Mouse (Mus musculus) right cerebral cortex, postnatal 36 days (tissue): ENCODE measurements around the gene Auts2.

Source experiments
- DNase-seq, 2 experiments: peaks; one replicate each; pipeline ENCODE4 v3.0.0; 2022; ENCODE audit warnings: low spot score in 2 of 2, mixed read lengths in 1 of 2

Auts2 gene

GRCm38 (mm10) chr5:131801924-131802323, 741.2 kb downstream of the Auts2 start:
- DNase-seq = no peak

GRCm38 (mm10) chr5:131798373-131798772, 744.8 kb downstream of the Auts2 start:
- no peak for DNase-seq

GRCm38 (mm10) chr5:131797044-131797443, 746.1 kb downstream of the Auts2 start:
- no peak for DNase-seq

- peak; percentile 62 to 66 for DNase-seq
These were observed 748.6 kb downstream of the Auts2 start for GRCm38 (mm10) chr5:131794411-131795133.

- DNase-seq = no peak
These were observed 753.5 kb downstream of the Auts2 start for GRCm38 (mm10) chr5:131789601-131790000.

- DNase-seq = no peak
These were observed 755.1 kb downstream of the Auts2 start for GRCm38 (mm10) chr5:131788008-131788407.

- no peak for DNase-seq
These were observed 759.9 kb downstream of the Auts2 start for GRCm38 (mm10) chr5:131783241-131783640.

- DNase-seq = no peak
These were observed 762.1 kb downstream of the Auts2 start for GRCm38 (mm10) chr5:131781063-131781462.

- DNase-seq = no peak
These were observed 764.0 kb downstream of the Auts2 start for GRCm38 (mm10) chr5:131779171-131779570.

- no peak for DNase-seq
These were observed 767.5 kb downstream of the Auts2 start for GRCm38 (mm10) chr5:131775672-131776071.

GRCm38 (mm10) chr5:131775222-131775621, 767.9 kb downstream of the Auts2 start:
- DNase-seq = no peak

GRCm38 (mm10) chr5:131774792-131775191, 768.4 kb downstream of the Auts2 start:
- no peak for DNase-seq

GRCm38 (mm10) chr5:131772616-131773015, 770.5 kb downstream of the Auts2 start:
- no peak for DNase-seq

- no peak for DNase-seq
These were observed 773.9 kb downstream of the Auts2 start for GRCm38 (mm10) chr5:131769273-131769672.

GRCm38 (mm10) chr5:131767699-131768264, 775.4 kb downstream of the Auts2 start:
- DNase-seq = no peak

GRCm38 (mm10) chr5:131767176-131767575, 776.0 kb downstream of the Auts2 start:
- peak; percentile 65 to 85 for DNase-seq

- DNase-seq = no peak
These were observed 783.7 kb downstream of the Auts2 start for GRCm38 (mm10) chr5:131759432-131759831.

GRCm38 (mm10) chr5:131750330-131750729, 792.8 kb downstream of the Auts2 start:
- DNase-seq = no peak

GRCm38 (mm10) chr5:131749211-131749610, 793.9 kb downstream of the Auts2 start:
- DNase-seq = no peak

GRCm38 (mm10) chr5:131743069-131743468, 800.1 kb downstream of the Auts2 start:
- DNase-seq = no peak

- no peak for DNase-seq
These were observed 805.7 kb downstream of the Auts2 start for GRCm38 (mm10) chr5:131737476-131737875.

- DNase-seq = no peak
These were observed 809.9 kb downstream of the Auts2 start for GRCm38 (mm10) chr5:131733324-131733660.

- DNase-seq = no peak
These were observed 810.4 kb downstream of the Auts2 start for GRCm38 (mm10) chr5:131732631-131733323.
